Mouse (Mus musculus) brain, embryonic 14.5 days (tissue): ENCODE measurements around the gene 1110059E24Rik.

Source experiments
- CTCF ChIP-seq: fragments of 200-500 bp; IDR thresholded peaks from 2 replicates; pipeline ENCODE4 v1.5.1; 2012; ENCODE audit warnings: inconsistent platforms, mild to moderate bottlenecking, moderate library complexity, borderline replicate concordance; ENCODE audit not compliant: insufficient read depth, insufficient read length; ENCODE audit errors: extremely low read depth
- POLR2A ChIP-seq: fragments of 200-500 bp; IDR thresholded peaks from 2 replicates; pipeline ENCODE4 v1.6.1; 2012; ENCODE audit warnings: mild to moderate bottlenecking, inconsistent platforms, borderline replicate concordance; ENCODE audit not compliant: poor library complexity, insufficient read depth, insufficient read length, severe bottlenecking; ENCODE audit errors: extremely low read depth

GRCm38 (mm10) chr19:21549713-21550112, 103.1 kb downstream of the 1110059E24Rik start:
- TF ChIP-seq CTCF: no peak
- no peak for TF ChIP-seq POLR2A
